Mouse (Mus musculus) kidney, adult 2 months (tissue): ENCODE measurements around the gene Cip2a.

Source experiments
- CTCF ChIP-seq: fragments of 200-500 bp; conservative IDR thresholded peaks from 2 replicates; pipeline ENCODE4 v1.5.1; 2011; ENCODE audit warnings: low read depth, mild to moderate bottlenecking, control low read depth, low read length, moderate library complexity, mixed read lengths; ENCODE audit not compliant: insufficient read depth, insufficient read length
- POLR2A ChIP-seq: fragments of 200-500 bp; IDR thresholded peaks from one replicate; pipeline ENCODE4 v1.6.1; 2011; ENCODE audit warnings: low read depth, low read length, control low read depth

GRCm38 (mm10) chr16:48973548-48973947, 20.4 kb upstream of the Cip2a start:
- no peak for TF ChIP-seq POLR2A
- no peak for TF ChIP-seq CTCF
